Mouse (Mus musculus) E14TG2a.4 (cell line): Measurements from ENCODE around the gene Camk2d.

Experiments
- CTCF ChIP-seq: conservative IDR thresholded peaks from 2 replicates; pipeline ENCODE4 v1.5.1; 2014; ENCODE audit warnings: low read length
- POU5F1 ChIP-seq: IDR thresholded peaks from 2 replicates; pipeline ENCODE4 v1.6.1; 2014; ENCODE audit warnings: low read length, borderline replicate concordance

DNA sequence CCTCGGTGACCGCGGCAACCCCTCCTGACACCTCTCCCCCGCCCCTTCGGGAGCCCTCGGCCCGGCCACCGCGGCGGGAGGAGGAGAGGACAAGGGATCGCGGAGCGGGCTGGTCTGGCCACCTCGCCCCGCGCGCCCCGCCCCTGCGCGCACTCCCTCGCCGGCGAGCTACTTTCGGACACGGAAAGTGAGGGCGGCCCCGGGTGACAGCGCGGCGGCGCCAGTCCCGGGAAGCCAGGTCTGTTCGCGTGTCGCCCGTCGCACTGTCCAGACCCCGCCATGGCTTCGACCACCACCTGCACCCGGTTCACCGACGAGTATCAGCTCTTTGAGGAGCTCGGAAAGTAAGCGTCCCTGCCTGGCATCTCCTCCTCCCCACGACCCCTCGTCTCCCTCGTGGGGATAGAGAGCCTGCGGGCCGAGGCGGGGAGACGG, 1.1 kb downstream of the Camk2d start:
- no peak for TF ChIP-seq CTCF
- no peak for TF ChIP-seq POU5F1
